Mouse (Mus musculus): ENCODE results near the gene Pex14.
"Not testable (repeated sequence)": the region's sequence is repeated elsewhere in the genome, so short reads cannot be mapped to it uniquely, and the experiment has no call there.

Pex14 gene

GRCm38 (mm10) chr4:149101456-149101855, 1.8 kb upstream of the Pex14 start:
- no peak for DNase-seq

DNA sequence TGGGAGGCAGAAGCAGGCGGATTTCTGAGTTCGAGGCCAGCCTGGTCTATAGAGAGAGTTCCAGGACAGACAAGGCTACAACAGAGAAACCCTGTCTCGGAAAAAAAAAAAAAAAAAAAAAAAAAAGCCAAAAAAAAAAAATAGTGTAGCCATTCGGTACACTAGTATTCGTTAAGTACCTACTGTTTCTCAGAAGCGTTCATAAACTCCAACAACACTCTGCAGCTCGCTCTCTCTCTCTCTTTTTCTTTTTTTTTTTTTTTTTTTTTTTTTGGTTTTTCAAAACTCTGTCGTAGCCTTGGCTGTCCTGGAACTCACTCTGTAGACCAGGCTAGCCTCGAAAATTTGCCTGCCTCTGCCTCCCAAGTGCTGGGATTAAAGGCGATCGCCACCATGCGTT, 773 bp upstream of the Pex14 start:
- DNase-seq, result not testable (repeated sequence)

GRCm38 (mm10) chr4:149098571-149098970, 1.1 kb downstream of the Pex14 start:
- no peak for DNase-seq

GRCm38 (mm10) chr4:149097956-149098355, 1.7 kb downstream of the Pex14 start:
- no peak for DNase-seq

DNA sequence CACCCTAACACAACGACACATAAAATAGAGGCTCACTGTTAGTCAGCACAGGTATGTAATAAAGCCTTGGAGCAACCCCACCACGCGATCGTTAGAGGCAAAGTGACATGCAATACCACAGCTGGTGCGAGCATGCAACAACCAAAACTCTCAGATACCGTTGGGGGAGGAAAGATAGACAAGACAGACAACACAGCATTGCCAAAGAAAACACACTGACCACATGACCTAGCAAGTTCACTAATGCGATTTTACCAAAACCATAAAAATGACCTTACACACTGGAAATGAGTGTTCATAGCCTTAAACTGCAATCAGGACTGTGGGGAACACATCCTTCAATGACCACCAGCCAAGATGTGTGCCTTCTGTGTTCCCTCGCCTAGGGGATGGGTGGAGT, 8.3 kb downstream of the Pex14 start:
- DNase-seq, result no peak

DNA sequence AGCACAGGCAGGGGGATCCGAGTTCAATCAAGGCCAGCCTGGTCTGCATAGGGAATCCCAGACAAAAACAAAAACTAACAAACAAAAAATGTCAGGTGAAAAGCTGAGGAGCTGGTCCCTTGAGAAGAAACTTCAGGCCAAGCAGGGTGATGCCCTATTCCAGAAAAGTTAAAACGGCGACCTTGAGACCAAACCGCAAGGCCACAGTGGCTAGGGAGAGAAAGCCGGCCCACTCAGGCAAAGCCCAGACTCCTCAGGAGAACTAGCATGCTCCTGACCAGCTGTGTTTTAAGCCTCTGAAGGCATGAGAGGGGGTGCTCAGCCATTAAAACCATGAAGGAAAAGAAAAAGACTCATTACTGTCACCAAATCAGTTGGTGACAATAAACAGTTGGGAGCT, 14.3 kb downstream of the Pex14 start:
- DNase-seq, result no peak

DNA sequence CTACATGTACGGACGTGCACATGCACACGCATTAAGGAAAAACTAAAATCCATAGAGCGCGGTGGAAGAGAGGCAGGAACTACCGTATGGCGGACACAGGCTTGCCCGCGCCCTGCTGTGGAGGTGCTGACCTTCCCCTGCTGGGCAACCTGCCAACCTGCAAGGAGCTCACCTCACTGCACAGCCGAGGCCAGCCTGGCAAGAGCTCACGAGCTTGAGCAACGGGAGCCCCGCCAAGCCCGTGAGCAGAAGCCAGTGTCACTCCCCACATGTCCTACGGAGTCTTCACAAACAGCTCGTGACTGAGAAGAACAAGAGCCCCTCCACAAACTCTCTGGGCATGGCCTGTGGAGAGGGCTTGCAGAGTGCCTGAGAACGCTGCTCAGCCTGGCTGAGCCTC, 18.1 kb downstream of the Pex14 start:
- no peak for DNase-seq

- DNase-seq, result no peak
These were observed 19.6 kb downstream of the Pex14 start for GRCm38 (mm10) chr4:149080111-149080510.

DNA sequence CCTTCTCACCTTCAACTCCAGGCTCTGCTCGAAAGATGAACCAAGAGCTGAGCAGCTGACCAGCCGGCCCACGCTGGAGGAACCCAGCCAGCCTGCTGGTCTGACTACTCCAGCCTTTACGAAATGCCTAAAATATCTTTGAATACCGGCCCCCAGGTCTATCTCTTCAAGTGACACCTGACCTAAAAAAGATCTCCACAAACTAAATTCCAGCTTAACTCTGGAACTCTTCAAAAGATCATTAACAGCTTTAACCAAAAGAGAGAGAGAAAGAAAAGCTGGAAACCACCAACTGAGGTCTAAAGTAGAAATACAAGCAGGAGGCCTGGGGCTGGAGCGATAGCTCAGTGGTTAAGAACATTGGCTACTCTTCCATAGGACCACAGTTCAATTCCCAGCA, 20.0 kb downstream of the Pex14 start:
- no peak for DNase-seq

DNA sequence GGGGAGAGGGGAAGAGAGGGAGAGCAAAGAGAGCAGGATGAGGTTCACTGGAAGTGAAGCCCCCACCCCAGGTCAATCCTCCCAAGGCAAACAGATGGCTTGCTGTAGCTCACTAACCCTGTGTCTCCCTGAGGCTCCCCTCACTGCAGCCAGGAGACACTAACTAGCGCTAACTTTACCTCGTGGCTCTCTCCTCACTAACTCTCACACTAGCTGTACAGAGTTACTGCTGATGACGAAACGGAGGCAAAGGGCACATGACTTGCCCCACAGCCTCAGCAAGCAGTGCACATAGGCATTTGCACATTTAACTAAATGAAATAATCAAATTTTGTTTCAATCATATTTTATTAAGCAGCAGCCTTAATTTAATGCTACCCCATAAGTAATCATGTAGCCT, 21.4 kb downstream of the Pex14 start:
- DNase-seq, result no peak

DNA sequence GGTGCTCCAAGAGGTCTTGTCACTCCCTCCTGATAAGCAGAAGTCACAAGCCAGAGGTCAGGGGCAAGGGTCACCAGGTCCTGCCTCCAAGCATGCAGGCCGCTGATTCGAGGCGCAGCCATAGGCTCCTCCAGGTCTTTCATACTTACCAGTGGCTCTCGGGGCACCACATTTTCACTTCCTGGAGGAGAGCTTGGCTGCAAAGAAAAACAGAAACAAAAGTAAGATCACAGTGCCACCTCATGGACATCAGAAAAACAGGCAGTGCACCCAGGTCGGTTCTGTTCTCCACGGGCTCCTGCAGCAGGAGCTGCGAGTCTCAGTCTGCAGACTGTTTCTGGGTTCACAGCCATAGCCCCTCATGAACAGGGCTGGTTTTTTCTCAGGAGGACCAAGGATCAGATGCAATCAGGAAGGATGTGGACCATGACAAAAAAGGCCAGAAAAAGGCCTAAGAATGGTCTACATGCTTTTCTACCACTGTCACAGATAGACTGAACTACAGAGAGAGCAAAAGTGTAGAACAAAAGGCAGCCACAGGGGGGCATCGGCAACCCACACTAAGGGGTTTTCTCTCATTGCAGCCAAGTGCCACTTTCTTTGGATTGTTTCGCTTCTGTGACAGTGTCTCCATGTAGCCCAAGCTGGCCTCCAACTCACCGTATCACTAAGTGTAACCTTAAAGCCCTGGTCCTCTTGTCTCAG, 23.7 kb downstream of the Pex14 start:
- peak; percentile 79 for DNase-seq

GRCm38 (mm10) chr4:149075073-149075472, 24.6 kb downstream of the Pex14 start:
- DNase-seq, result no peak

DNA sequence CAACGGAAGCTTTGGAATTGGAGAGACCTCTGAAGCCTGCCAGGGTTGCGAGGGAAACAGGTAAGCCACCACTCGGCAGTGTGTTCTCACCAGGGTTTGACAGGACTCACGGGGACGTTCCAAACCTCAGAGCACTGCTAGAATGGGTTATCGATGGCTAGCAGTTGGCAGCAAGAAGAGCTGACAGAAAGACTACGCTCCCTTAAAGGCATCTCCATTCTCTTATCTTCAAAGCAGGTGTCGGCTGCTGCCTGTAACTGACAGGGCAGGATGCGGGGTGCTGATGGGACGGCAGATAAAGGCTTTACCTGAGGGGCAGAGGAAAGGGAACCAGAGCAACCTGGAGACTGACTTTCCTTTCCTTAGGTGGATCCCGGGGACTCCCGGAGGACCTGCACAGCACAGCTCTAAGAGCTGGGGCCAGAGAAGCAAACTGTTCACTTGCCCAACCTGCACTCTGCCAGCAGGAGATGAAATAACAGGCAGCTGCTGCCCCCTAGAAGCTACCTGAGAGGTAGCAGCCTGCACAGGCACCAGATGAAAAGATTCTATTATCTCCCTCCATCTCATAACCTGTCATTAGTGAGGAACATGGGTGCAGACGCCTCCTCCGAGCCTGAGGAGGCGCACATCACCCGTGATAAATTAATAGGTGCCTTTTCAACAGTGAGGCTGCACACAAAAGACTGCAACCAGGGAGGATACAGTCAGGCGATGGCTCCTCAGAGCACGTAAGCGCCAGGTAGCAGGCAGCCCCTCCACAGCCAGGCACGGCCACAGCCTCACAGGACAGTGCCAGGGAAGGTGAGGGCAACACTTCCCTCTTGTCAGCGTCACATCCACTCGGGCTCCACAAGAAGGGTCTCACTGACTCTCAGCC, 32.8 kb downstream of the Pex14 start:
- DNase-seq, result no peak

DNA sequence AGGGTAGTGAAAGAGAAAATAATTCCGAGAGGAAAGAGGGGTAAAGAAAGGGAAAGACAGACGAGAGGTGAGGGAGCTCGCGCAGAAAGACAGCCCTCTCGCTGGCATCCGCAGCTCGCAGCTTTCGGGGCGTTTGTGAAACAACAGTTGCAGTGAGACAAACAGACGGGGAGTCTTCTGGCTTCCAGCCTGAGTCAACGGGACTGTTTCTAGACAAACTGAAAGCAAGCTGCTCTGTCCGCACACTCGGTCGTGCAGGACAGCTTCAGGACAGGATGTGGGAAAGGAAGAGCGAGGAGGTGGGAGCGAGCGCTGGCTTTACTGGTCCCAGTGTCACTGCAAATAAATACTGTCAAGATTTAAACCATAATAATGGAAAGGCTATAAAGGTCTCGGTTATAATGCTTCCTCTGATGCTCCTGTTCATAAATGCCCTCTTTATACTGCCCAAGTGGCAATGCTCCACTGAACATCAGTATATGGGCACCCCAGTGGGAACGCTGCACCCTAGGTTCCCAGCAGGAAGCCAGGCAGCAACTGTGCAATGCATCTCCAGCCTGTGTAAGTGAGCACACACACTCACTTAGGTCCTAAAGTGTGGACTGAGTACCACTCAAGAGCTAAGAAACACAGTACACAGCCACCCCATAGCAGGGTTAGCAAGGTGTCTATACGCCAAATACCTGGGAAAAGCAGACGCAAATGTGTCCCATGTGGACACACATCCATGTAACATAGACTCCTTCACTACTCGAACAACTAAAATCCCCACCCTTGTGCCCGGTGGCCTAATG, 35.4 kb downstream of the Pex14 start:
- no peak for DNase-seq

DNA sequence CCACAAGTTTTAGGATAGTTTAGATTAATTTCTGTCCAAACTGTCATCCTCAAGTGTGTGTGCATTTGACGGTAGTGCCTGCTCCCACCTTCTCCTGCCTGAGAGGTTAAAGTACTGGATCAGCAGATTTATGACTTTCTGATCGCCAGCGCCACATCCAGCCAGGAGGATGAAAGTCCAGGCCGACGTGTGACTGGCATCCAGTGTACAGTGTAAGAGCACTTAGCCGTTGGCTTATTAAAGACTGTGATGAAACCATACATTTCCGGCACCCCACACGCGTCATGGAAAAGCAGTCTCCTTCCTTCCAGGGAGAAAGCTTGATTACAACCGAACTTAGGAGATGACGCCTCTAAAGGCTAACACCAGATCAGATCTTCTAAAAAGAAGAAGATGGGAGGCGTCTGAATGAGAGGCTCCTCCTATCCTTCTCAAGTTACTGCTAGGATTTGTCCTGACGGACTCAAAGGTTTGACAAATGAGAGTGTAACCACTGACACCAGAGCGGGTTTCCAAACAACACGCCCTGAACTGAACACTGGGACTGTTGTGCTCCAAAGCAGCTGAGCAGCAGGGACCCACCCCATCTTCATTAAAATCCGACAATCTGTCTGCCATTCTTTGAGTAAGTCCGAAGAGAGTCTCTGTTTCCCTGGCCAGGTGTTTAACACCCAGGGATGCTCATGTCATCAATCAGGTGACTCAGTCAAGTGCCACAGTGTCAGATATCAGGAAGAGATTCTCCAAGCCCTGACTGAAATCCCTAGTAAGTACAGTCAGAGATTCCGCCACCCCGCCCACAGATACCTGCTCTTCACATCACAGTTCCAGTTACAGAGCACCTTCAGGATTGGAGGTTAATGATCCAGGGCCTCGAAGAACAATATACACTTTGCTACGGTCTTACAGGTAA, 37.0 kb downstream of the Pex14 start:
- DNase-seq, result no peak

GRCm38 (mm10) chr4:149061432-149061718, 38.3 kb downstream of the Pex14 start:
- DNase-seq, result no peak

DNA sequence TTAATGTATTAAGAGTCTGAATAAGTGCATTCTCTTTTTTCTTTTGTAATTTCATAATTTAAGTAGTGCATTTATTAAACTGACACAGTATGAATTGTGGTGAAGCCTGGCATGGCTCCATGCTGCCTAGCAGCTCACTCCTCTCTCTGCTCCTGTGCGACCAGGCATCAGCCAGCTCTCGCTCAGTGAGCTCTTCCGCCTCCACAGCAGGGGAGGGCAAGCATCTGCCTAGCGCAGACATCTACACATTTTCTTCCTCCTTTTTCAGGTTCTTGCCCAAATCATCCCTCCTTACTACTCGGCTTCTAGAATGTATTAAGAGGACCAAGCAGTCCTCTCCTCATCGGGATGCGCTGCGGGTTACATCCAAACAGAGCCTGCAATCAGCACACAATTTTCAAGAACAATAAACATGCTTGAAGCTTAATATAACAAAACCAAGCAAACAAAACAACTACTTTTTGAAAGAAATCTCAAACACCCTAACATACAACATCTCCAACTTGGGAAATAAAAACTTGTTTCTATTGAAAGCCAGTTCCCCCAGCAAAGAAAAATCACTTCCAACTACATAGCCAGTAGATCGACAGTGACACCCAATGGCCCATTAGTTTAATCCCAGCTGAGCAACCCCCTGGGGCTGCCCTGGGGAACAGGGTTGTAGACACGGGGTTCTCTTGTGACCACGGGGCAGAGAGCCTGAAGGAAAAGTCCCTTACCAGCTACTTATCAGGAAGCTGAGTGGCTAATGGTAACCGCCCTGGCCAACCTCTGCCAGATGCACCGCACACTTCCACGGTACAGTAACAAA, 38.9 kb downstream of the Pex14 start:
- DNase-seq, result no peak

DNA sequence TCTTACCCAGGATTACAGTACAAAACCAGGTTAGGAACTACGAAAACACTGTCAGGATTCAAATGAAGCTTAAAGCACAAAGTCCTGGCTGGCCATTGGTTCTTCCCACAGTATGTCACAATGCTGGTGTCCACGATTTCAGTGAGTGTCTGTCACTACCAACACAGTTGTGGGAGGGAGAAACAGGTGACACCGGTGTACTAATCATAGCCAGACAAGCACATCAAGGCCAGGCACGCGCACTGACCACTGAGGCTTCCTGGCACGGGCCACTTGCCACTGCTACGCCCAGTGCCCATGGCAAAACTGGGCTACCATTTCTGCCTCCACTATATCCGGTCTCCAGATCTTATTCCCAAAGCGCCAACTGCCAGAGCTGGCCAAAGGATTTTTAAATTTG, 40.0 kb downstream of the Pex14 start:
- no peak for DNase-seq

- DNase-seq, result no peak
These were observed 41.4 kb downstream of the Pex14 start for GRCm38 (mm10) chr4:149058298-149058697.

- no peak for DNase-seq
These were observed 42.2 kb downstream of the Pex14 start for GRCm38 (mm10) chr4:149057470-149057869.

- no peak for DNase-seq
These were observed 42.7 kb downstream of the Pex14 start for GRCm38 (mm10) chr4:149056957-149057356.

DNA sequence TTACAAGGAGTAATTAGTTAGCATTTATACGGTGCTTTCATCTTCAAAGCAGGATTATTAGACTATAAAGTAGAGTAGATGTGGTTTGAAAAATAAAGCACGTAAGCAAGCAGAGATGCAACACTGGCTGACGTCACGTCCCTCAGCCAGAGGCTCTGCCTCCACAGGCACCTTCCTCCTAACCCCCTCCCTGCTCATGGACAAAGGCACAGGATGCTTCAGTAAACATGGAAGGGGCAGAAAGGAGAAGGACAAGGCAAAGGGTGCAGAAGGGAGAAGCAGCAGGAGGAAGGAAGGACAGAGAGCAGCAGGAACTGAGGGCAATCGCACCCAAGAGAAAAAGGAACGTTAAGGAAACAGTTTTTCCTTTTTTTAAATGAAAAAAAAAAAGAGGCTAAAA, 43.8 kb downstream of the Pex14 start:
- no peak for DNase-seq

All from embryo, embryonic 11 days (tissue).